ENCODE assay signal across 20 mouse cellular contexts in genomic region chr5:22118456-22118855, GRCm38 (mm10).
A peak's percentile ranks its signal among the peaks of the same experiment; 100 is the strongest.
DNase-seq lines count a peak whose midpoint lies in the region; ATAC-seq and TF ChIP-seq lines count a peak whose summit lies in the region.
"Had no signal": no experiment of that assay in that cellular context is flagged by ENCODE, and none has a peak within 500 bp of the region (broad histone marks: within the 10 kb centered on the region; RNA-seq: fewer than 3 reads in every experiment).

No protein-coding gene starts in this region.

- 0 out of 2 replicates have a peak overlapping the region, but pooled peaks have one; percentile 19 for H3K27ac ChIP-seq in midbrain, embryonic 15.5 days
- no peak overlapping the region for H3K27ac ChIP-seq in stomach, postnatal 0 days (replicated peaks)
- H3K27ac ChIP-seq: forebrain, embryonic 13.5 days; heart, embryonic 15.5 days; kidney, postnatal 0 days; layer of hippocampus, adult 2 months; limb, embryonic 15.5 days had no signal

- H3K36me3 ChIP-seq in midbrain, embryonic 15.5 days (replicated peaks) = no peaks in the 10 kb centered on the region
- H3K36me3 ChIP-seq in stomach, postnatal 0 days (ENCODE audit: control insufficient read depth, insufficient read depth, low read length) = no peaks in the 10 kb centered on the region
- H3K36me3 ChIP-seq: heart, embryonic 15.5 days; limb, embryonic 15.5 days had no signal

- 0 out of 2 replicates have a peak, but pooled peaks have one; percentile 27 for ATAC-seq in midbrain, embryonic 15.5 days (replicated peaks)
- ATAC-seq in stomach, postnatal 0 days (ENCODE audit: low FRiP score, low TSS enrichment) = no peak
- ATAC-seq: forebrain, embryonic 13.5 days; lung, postnatal 0 days; Patski had no signal

- WGBS in midbrain, embryonic 15.5 days = 28% methylated on average over 6 of the region's 6 CpGs
- 64% methylated on average over 6 of the region's 6 CpGs for WGBS in stomach, postnatal 0 days

- DNase-seq in Muller cell, postnatal 12 days (ENCODE audit: inconsistent ontology term) = peak; percentile 83
- DNase-seq in brain, adult 2 months (ENCODE audit: low read depth, low spot score) = peak; percentile 84
- peak; percentile 65 for DNase-seq in cerebellum, adult 8-10 months
- DNase-seq in gastrocnemius, postnatal 36 days = no peak
- no peak for DNase-seq in stomach, postnatal 0 days (ENCODE audit: low spot score)
- DNase-seq in testis, postnatal 14 days (ENCODE audit: low spot score) = no peak
- DNase-seq: adrenal gland, postnatal 10 days; gastrocnemius, postnatal 25 days; heart, postnatal 4 days; kidney, adult 18-20 months; layer of hippocampus, postnatal 36 days had no signal

- TF ChIP-seq EP300 in stomach, postnatal 0 days (optimal IDR thresholded peaks at IDR 0.05) = no peak

- H3K27me3 ChIP-seq in midbrain, embryonic 15.5 days (replicated peaks) = no peaks in the 10 kb centered on the region
- no peaks in the 10 kb centered on the region for H3K27me3 ChIP-seq in stomach, postnatal 0 days (ENCODE audit: control insufficient read depth, insufficient read depth, low read length)
- H3K27me3 ChIP-seq: forebrain, embryonic 13.5 days; heart, embryonic 15.5 days; limb, embryonic 15.5 days; megakaryocyte, embryonic 14.5 days had no signal

- no peak for TF ChIP-seq CTCF in stomach, postnatal 0 days (IDR thresholded peaks at IDR 0.05; ENCODE audit: low read depth)

- H3K4me1 ChIP-seq in midbrain, embryonic 15.5 days = peaks cover 7% of the 10 kb centered on the region; the same call in 1 of the 2 replicates
- no peaks in the 10 kb centered on the region for H3K4me1 ChIP-seq in stomach, postnatal 0 days (replicated peaks; ENCODE audit: control insufficient read depth, insufficient read depth)
- H3K4me1 ChIP-seq: limb, embryonic 15.5 days; megakaryocyte, embryonic 14.5 days had no signal

- intact Hi-C loops in gastrocnemius, postnatal 36 days (cut with DNase I) = no loop called here

- H3K9ac ChIP-seq in midbrain, embryonic 15.5 days = no peak overlapping the region
- no peak overlapping the region for H3K9ac ChIP-seq in stomach, postnatal 0 days (ENCODE audit: low read length)
- H3K9ac ChIP-seq: forebrain, embryonic 13.5 days; heart, embryonic 15.5 days; limb, embryonic 15.5 days had no signal

- H3K9me3 ChIP-seq in midbrain, embryonic 15.5 days = no peaks in the 10 kb centered on the region
- H3K9me3 ChIP-seq in stomach, postnatal 0 days (ENCODE audit: control insufficient read depth, low read length) = no peaks in the 10 kb centered on the region
- H3K9me3 ChIP-seq: forebrain, embryonic 13.5 days; heart, embryonic 15.5 days; limb, embryonic 15.5 days; megakaryocyte, embryonic 14.5 days had no signal

- no peak overlapping the region for H3K4me2 ChIP-seq in midbrain, embryonic 15.5 days
- no peak overlapping the region for H3K4me2 ChIP-seq in stomach, postnatal 0 days (replicated peaks; ENCODE audit: low read depth)
- H3K4me2 ChIP-seq: forebrain, embryonic 13.5 days; heart, embryonic 15.5 days; limb, embryonic 15.5 days had no signal

- H3K4me3 ChIP-seq in midbrain, embryonic 15.5 days = no peak overlapping the region
- H3K4me3 ChIP-seq in stomach, postnatal 0 days (ENCODE audit: low read depth, low read length) = no peak overlapping the region
- H3K4me3 ChIP-seq: forebrain, embryonic 13.5 days; heart, embryonic 15.5 days; layer of hippocampus, adult 2 months; limb, embryonic 15.5 days; megakaryocyte, embryonic 14.5 days had no signal

Comparison
In these comparisons a context has a peak if more than half of its experiments do, and no peak if none do; other contexts are left out.
1. DNase-seq: peak in Muller cell, postnatal 12 days (single experiment), brain, adult 2 months (single experiment) and cerebellum, adult 8-10 months (single experiment); none in gastrocnemius, postnatal 36 days (0 of 2), stomach, postnatal 0 days (single experiment) and testis, postnatal 14 days (single experiment).